Mouse (Mus musculus): Measurements from ENCODE around the gene Hoxb4.

The Hoxb4 gene

DNA sequence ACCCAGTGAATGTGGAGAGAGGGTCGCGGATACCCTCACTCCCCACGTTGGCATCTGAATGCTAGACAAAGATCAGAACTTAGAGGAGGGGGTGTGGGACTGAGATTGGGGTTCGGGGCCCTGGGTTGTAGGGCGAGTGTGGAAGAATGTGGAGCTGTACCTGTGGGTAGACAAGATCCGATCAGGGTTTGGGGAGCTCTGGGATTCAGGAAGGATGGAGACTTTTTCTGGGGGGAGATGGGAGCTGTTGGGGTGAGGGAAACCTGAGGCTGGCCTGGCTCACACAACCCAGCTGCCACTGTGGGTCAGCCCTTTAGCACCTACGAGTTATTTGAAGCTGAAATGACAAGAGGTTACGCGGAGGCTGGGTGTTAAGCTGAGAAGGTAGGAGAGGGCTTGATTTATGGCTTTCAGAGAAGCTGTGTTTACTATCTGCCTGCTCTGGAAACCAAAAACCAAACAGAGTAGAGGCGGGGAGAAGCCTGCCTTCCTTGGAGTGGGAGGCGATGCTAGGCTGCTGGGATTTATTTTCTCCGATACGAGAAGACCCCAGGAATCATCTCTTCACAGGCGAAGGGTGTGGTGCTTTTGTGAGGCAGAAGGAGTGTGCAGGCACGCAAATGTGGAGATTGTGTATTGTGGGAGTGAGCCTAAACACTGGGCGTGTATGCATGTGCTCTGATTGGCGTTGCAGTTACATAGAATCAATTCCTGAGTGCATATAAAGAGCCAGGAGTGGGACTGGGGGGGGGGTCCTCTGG lies 15.4 kb downstream of the Hoxb4 start:
- ATAC-seq (ENCODE audit: low TSS enrichment), result no peak

DNA sequence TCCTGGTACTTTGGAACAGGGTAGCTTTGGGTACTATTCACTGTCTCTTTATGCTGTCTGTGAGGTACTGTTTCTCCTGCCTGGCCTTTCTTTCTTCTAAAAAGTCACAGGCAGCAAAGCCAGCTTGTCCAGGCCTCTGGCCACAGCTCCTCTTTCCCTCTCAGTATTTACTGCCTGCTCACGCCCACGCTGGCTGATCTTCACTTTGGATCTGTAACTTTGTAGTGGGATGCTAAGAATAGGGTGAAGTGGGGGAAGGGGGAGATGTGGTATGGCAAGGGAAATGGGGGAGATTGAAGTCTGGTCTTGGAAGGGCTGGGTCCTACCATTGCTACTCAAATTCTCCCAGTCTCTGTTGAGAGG lies 15.9 kb downstream of the Hoxb4 start:
- no peak for ATAC-seq (ENCODE audit: low TSS enrichment)

DNA sequence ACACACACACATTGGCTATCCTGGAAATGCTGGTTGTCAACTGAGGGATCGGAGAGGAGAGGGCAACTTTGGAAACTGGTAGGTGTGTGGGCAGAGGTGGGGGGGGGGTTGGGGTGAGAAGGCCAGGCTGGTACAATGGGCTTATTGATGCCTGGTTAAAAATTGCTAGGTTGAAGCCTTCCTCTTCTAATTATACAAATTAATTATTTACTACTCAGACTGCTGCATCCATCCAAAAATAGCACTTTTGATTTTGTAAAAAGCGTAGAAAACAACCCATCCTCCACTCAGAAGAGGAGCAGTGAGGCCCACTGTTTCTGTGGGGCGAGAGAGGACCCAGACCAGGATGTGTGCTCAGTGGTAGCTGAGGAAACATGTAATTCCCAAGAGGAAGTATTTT lies 16.9 kb downstream of the Hoxb4 start:
- no peak for ATAC-seq (ENCODE audit: low TSS enrichment)

DNA sequence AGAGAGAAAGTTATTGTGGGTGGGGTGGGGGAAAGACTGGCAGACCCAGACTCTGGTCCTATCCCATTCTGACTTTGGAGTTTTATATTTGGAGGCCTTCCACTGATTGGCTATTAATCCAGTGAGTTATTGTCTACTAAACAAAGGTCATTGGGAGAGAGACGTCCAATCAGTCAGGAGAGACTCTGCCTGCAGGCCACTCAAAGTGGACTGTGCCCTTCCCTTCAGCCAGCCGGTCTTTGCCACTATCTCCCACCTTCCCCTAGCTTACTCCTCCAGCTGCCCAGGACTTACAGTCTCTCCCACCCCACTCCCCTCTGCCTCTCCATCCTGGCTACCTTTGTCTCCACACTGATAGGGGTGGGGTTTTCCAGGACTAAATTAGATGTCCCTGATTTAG lies 18.5 kb downstream of the Hoxb4 start:
- no peak for ATAC-seq (ENCODE audit: low TSS enrichment)

DNA sequence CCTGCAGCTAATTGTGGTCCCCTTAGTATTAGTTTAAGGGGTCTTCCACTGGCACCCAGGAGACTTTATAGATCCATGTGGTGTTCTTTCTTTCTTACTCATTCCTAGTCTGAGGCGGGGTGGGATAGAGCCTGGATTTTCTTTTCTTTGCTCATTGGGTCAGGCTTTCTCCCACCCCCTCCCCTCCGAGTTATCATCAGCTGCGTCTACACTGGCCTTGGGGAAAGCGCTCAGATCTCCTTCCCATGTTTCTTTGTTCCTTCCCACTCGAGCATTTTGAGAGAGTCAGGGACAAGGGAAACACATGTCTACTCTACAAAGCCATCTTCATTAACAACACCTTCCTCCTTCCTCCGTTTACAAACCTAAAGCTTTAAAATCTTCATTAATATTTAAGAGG lies 19.0 kb downstream of the Hoxb4 start:
- no peak for ATAC-seq (ENCODE audit: low TSS enrichment)

DNA sequence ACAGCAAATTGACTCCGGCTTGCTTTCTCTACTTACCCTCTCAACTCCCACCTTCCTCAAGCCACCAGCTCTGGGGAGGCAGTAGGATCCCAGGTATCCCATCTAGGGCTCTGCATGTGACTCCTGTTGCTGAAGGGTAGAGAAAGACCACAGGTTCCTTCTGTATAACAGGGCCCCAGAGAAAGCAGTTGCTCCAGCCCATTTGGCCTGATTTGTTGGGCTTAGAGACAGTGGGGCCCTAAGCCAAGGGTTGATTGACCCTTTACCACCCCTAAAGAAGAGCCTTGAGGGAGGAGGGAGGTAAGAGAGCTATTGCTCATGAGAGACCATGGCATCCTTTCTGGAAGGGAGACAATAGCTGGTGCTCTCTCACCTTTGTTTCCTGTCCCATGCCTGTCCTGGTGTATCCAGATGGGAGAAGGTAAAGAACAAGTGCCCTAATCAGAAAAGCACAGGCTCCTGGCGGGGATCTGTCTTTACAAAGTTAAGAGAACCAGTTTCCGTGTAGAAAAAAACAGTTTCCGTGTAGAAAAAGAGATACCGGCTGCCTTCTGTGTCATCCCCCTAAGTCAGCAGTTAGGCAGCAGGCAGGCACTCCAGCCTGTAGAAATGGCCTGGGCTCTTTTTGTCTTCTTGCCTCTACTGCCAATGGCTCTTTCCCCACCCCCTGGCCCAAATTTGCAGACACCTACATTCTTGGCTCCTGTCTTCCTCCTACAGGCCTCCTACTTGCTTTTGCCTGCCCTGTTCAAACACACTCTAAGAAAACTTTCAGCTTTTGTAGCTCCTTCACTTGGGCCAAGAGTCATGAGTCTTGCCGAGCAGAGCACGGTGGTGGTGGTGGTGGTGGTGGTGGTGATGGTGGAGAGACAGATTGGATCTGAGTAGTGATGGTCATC lies 21.1 kb downstream of the Hoxb4 start:
- ATAC-seq (ENCODE audit: low TSS enrichment), result no peak

DNA sequence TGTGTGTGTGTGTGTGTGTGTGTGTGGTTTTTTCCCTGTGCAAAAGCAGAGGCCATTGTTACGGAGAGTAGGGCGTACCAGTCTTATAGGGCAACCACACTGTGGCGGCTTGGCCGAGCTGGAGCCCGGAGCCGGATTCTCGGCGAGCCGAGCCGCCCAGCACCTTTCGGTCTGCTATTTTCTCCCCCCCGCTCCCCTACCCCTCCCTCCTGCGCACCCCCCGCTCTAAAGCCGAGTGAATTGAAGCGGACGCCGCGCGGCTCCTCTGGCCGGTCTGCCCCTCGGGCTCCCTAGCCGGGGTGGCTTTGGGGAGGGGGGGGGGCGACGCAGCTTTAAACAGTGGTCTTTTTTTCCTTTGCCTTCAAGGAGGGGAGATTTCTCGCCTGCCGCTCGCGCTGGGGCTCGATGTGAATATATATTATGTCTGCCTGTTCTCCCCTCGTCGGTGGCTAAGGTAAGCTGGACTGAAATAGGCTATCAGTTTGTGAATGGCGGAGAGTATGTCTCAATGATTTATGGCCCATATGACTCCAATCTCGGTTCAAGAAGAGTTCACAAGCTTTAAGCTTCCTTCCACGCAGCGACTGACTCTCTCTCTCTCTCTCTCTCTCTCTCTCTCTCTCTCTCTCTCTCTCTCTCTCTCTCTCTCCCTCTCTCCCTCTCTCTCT lies 22.8 kb downstream of the Hoxb4 start:
- no peak for ATAC-seq (ENCODE audit: low TSS enrichment)

DNA sequence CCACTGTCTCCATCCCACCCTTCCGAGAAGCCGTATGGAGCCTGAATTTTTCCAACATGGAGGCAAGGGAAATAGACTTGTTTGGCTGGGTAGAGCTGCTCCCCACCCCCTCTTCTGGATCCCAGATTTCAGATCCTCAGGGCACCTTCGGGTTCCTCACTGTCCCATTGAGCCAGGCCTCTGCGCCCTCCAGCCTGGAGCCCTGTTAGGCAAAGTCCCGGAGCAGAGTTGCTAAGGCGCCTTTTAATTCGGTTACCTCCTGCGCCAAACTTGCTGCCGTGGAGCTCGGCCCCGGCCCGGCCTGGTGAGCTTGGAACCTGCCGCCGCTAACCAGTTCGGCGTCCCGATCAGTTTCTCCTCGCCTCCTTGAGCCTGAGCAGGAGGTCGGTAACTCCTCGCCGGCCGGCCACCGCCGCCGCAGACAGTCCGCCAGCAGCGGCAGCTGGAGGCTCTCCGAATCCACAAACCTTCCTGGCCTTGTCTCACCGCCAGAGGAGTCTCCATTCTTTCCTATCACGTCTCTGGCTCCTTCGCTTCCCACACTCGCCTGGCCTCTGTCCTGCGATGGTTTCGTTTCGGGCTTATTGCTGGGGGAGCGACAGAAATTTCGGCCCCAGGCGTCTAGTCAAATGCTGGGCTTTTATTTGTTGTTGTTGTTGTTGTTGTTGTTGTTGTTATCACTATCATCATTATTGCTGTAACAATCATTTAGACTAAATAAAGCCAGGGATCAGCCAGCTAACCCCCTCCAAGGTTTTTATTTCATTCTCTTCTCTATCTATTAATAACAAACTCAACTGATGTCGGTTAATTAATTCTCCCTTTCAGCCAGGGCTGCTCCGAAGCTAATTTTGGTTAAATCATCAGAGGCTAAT lies 23.9 kb downstream of the Hoxb4 start:
- ATAC-seq (ENCODE audit: low TSS enrichment), result no peak

DNA sequence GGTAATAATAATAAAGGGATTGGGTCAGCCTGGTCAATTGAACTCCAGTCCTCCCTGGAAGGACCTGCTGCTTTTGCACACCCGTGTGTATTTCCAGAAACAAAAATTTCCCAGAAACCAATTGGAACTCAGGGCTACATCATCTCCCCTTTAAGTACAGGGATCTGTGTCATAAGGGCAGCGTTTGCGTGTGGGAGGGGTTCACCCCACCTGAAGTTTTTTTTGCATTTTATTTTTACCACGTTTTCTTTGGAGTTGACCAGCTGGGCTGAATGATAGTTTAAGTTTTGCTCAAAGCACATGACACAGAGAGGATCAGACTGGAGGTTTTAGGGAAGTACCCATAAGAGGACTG lies 24.5 kb downstream of the Hoxb4 start:
- ATAC-seq (ENCODE audit: low TSS enrichment), result no peak

DNA sequence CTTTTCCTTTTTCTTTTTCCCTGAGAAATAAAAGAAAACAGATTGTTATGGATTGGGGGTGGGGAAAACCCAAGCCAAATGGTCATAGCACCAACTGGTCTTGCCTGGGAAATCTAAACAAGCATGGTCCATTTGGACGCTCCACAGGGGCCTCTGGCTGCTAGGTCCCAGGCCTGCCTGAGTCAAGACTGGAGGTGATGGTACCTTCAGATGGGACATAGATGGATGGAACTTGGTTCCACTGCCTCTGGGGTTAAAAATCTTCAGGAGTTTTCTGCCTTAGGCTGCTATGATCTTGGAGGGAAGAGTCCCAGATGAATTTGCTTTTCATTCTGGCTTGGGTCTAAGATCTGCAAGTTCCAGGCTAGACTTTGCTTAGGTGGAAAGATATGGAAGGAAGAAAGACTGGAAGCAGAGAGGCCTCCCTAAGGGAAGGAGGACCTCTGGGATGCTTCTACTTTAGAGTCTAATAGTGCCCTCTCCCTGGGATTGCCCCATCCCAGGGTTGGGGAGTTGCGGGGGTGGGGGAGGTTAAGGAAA lies 25.2 kb downstream of the Hoxb4 start:
- no peak for ATAC-seq (ENCODE audit: low TSS enrichment)

DNA sequence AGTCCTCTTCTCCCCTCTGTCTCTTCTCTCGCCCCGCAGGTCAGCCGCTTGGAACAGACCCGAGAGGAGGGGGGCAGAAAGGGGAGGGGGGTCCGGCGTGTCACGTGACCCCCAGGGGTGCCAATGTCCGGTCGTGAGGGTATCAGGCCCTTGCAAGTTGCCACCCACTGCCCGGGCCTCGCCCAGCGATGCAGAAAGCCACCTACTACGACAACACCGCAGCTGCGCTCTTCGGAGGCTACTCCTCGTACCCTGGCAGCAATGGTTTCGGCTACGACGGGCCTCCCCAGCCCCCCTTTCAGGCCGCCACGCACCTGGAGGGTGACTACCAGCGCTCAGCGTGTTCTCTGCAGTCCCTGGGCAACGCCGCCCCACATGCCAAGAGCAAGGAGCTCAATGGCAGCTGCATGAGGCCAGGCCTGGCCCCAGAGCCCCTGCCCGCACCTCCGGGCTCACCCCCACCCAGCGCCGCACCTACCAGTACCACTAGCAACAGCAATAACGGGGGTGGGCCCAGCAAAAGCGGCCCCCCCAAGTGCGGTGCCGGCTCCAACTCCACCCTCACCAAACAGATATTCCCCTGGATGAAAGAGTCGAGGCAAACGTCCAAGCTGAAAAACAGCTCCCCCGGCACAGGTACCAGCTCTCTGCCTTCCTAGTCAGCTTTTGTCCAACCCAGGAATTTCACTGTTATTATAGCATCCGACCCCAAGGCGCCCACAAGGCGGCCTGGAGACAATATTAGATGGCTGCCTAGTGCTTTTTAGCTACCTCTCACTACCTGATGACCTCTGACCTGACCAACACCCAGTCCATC lies 26.2 kb downstream of the Hoxb4 start:
- ATAC-seq (ENCODE audit: low TSS enrichment), result no peak

DNA sequence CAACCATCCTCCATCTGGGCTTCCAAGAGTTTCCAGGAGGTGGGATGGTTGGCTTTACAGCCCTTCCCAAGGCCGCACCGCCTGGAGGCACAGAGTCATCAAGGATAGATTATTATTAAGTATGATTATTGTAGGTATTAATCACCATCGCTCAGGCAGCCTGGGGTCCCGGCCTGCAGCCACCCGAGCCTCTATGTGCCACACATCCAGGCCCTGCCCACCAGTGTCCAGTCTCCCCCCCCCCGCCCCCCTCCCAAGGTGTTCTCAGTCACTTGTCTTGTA lies 26.8 kb downstream of the Hoxb4 start:
- ATAC-seq (ENCODE audit: low TSS enrichment), result no peak

DNA sequence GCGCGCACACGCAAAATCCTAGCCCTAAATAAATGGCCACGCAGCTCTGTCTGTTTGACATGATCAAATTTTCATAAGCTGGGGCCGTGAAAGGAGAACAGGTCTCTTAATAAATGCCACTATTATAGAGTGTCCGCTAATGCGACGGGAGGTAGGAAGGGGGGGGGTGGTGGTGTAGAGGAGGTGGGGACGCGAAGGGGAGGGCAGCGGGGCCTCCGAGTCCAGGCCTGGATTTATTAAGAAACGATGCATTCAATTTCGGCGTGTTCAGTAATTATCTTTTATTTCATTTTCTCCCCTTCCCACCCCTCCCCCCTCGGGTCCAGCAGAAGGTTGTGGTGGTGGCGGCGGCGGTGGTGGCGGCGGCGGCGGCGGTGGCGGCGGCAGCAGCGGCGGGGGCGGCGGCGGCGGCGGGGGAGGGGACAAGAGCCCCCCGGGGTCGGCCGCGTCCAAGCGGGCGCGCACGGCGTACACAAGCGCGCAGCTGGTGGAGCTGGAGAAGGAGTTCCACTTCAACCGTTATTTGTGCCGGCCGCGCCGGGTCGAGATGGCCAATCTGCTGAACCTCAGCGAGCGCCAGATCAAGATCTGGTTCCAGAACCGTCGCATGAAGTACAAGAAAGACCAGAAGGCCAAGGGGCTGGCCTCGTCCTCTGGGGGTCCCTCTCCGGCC lies 27.3 kb downstream of the Hoxb4 start:
- ATAC-seq (ENCODE audit: low TSS enrichment), result no peak

DNA sequence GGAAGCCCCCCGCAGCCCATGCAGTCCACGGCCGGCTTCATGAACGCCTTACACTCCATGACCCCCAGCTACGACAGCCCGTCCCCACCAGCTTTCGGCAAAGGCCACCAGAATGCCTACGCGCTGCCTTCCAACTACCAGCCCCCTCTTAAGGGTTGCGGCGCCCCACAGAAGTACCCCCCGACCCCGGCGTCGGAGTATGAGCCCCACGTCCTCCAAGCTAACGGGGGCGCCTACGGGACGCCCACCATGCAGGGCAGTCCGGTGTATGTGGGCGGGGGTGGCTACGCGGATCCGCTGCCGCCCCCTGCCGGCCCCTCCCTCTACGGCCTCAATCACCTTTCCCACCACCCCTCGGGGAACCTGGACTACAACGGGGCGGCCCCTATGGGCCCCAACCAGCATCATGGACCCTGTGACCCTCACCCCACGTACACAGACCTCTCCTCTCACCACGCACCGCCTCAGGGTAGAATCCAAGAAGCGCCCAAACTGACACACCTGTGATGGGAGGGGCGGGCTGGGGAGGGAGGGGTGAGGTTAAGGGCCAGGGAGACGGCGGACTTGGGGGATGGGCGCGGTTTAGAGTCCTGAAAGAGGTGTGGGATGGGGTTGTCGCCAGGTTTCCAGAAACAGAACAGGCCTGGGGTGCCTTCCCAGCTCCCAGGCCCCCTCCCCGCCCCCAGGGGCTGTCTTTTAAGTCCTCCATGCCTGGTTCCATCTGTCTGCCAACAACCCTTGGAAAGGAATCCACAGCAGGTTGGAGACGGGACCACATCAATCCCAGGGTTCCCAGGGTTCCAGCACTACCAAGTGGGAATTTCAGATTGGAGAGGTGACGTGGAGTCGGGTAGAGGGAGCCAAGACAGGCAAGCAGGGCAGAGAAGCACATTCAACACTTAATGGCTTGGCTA lies 28.1 kb downstream of the Hoxb4 start:
- no peak for ATAC-seq (ENCODE audit: low TSS enrichment)

DNA sequence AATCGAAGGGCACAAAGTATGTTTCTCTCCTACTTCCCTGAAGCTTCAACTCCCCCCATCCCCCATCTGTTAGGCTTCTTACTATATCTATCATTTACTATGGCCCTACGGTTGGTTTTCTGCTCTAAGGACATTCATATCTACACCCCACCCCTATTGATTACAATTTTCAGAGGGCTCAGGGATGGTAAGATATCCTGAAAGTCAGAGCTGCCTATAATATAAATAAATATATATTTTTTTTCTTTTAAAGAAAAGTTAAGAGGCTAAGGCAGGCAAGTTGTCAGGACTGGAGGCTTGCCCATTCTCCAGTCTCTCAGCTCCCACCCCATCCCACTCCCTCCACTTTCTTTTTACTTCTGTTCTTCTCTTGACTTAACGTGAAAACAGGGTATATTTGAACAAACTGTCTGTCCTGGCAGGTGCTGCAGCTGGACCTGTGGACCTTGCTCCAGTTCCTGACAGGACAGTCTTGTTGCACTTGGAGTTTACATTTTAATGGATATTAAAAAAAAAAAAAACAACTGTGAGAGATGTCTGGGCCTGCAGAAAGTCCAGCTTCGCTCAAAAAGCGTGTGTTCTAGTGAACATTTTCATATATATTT lies 29.0 kb downstream of the Hoxb4 start:
- no peak for ATAC-seq (ENCODE audit: low TSS enrichment)

DNA sequence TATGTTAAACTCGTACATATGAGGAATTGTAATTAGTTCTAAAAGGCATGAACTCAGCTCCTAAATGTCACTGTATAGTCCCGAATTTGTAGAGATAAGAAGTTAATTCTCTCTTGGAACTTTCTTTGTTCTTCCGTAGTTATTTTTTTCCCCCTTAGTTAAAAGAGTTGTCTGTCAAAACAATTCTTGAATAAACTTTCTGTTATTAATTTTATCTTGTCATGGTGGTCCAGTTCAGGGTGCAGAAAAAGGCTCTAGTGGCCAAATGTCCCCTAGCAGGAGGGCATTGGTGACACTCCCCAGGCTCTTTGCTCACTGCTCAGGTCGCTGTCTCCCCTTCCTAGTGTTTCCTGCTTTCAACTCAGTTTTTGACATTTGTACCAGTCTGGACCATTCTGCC lies 29.6 kb downstream of the Hoxb4 start:
- ATAC-seq (ENCODE audit: low TSS enrichment), result no peak

DNA sequence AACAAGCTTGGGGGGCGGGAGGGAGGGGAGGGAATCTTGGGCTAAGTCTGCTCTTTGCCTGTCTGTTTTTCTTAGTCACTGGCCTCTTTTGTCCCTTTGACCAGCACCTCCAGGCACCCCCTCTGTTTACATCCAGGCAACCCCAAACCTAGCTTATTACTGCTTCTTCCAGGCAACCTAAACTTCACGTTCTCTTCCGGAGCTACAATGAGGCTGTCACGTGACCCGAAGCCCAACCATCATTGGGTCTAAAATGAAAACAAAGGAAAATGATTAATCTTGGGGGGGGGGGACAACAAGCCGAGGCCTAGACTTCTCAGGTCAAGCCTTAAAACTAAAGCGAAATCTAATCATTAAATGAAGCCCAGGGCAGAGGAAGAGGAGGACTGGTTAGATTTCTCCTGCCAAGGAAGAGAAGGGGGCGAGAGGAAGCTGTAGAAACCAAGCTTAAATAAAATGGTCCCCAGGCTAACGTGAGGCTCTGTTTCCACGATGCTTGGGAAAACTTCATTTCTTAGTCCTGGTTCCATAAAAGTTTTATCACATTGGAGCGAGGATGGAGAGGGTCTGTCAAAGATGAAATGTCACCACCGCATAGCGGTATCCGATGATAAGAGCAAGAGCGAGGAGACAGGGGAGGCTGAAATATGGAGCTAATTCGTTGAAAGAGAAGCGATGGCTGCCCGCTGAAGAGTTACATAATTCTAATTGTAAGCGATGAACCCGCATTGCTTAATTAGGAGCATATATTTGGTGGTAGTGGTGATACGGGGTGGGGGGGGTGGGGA lies 30.3 kb downstream of the Hoxb4 start:
- ATAC-seq (ENCODE audit: low TSS enrichment), result no peak

DNA sequence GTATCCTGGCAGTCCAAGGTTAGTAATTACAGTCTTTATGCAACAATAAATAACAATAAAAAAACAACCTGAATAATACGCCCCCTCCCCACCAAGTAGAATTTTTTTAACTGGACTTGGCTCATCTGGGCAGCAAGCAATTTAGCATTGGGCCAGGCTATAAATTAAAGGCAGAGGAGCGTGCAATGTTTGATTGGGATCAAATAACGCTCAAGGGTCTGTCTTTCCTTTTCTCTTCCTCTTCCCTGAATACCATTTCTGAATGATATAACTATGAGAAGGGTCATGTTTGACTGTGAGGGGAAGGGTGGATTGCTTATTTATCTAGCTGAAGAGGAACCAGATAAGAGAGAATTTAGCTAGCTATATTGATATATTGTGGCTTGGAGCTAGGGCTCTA lies 30.9 kb downstream of the Hoxb4 start:
- ATAC-seq (ENCODE audit: low TSS enrichment), result no peak
